Mouse (Mus musculus) limb, embryonic 12.5 days (tissue): ENCODE measurements around the gene Sdr9c7. TPM values are rescaled to one million over a fixed set of nuclear protein-coding genes. Genes with fewer than 3 reads are reported as not detected.
"Not testable (repeated sequence)": the region's sequence is repeated elsewhere in the genome, so short reads cannot be mapped to it uniquely, and the experiment has no call there.

Source experiments
- ATAC-seq: fragments of 200-750 bp; cut with Nextera tagmentation; 2 replicates; pipeline ENCODE4 v1.8.0; 2017; ENCODE audit warnings: low read depth, moderate TSS enrichment; ENCODE audit not compliant: insufficient number of reproducible peaks, insufficient read depth, low FRiP score, low TSS enrichment
- H3K27ac ChIP-seq: fragments of 300-500 bp; sonication (generic); 2 replicates; pipeline ENCODE4 v1.5.1; 2016; ENCODE audit warnings: mild to moderate bottlenecking, moderate library complexity
- H3K27me3 ChIP-seq: fragments of 300-500 bp; sonication (generic); 2 replicates; pipeline ENCODE4 v1.6.1; 2016; ENCODE audit warnings: mild to moderate bottlenecking, moderate library complexity
- H3K36me3 ChIP-seq: fragments of 300-500 bp; sonication (generic); 2 replicates; pipeline ENCODE4 v1.6.1; 2016; ENCODE audit warnings: mild to moderate bottlenecking, moderate library complexity
- H3K4me1 ChIP-seq: fragments of 300-500 bp; sonication (generic); replicated peaks from 2 replicates; pipeline ENCODE4 v1.6.1; 2016
- H3K4me2 ChIP-seq: fragments of 300-500 bp; sonication (generic); 2 replicates; pipeline ENCODE4 v1.6.1; 2016; ENCODE audit warnings: mild to moderate bottlenecking, moderate library complexity
- H3K4me3 ChIP-seq: fragments of 300-500 bp; sonication (generic); replicated peaks from 2 replicates; pipeline ENCODE4 v1.5.1; 2016; ENCODE audit warnings: mild to moderate bottlenecking
- H3K9ac ChIP-seq: fragments of 300-500 bp; sonication (generic); replicated peaks from 2 replicates; pipeline ENCODE4 v1.6.1; 2016; ENCODE audit warnings: mild to moderate bottlenecking, moderate library complexity
- H3K9me3 ChIP-seq: fragments of 300-500 bp; sonication (generic); 2 replicates; pipeline ENCODE4 v1.6.1; 2016; ENCODE audit warnings: mild to moderate bottlenecking, moderate library complexity
- WGBS: fragments of 180-500 bp; shearing (Covaris S2); methylation state at CpG from one replicate; pipeline ENCODE4 v1.1.7; 2016; 5-methylcytosine and 5-hydroxymethylcytosine counted together
- polyA plus RNA-seq: library from polyadenylated mRNA; unstranded; fragments of >200 nt; fragmentation: Nextera tagmentation; extraction: Ambion mirVana; gene quantifications from 2 replicates; pipeline ENCODE4 v1.2.1, GENCODE M21; 2016

The Sdr9c7 gene
- polyA plus RNA-seq, 1 experiment from 2014 or later, result not detected

- Histone ChIP-seq H3K9me3 (peaks cover 4% of the 10 kb centered on the region; the same call in 1 of the 2 replicates), H3K27ac (no peak overlapping the region), H3K36me3 (no peaks in the 10 kb centered on the region), H3K4me3 (no peak overlapping the region), H3K27me3 (no peaks in the 10 kb centered on the region), H3K9ac (no peak overlapping the region), H3K4me2 (no peak overlapping the region), H3K4me1 (no peaks in the 10 kb centered on the region)
- ATAC-seq, result no peak
- WGBS, result 3% methylated on average over 2 of the region's 2 CpGs
These were observed 39.2 kb downstream of the Sdr9c7 start for GRCm38 (mm10) chr10:127937428-127938010.

GRCm38 (mm10) chr10:127939667-127940066 lies 41.3 kb downstream of the Sdr9c7 start:
- not testable (repeated sequence) for H3K4me3 ChIP-seq, H3K27me3 ChIP-seq, H3K9me3 ChIP-seq, H3K9ac ChIP-seq, H3K27ac ChIP-seq, H3K4me1 ChIP-seq, H3K36me3 ChIP-seq, H3K4me2 ChIP-seq, ATAC-seq
- WGBS, result 97% methylated on average over 10 of the region's 10 CpGs

GRCm38 (mm10) chr10:127945432-127946064 lies 47.2 kb downstream of the Sdr9c7 start:
- Histone ChIP-seq H3K9ac (no peak overlapping the region), H3K4me3 (no peak overlapping the region), H3K4me2 (no peak overlapping the region), H3K9me3 (no peaks in the 10 kb centered on the region), H3K27me3 (no peaks in the 10 kb centered on the region), H3K36me3 (no peaks in the 10 kb centered on the region), H3K27ac (no peak overlapping the region), H3K4me1 (0 out of 2 replicates have a peak, but pooled peaks cover under 1% of the 10 kb centered on the region)
- 33% methylated on average over 5 of the region's 5 CpGs for whole genome bisulfite sequencing
- peak; percentile 73; the same call in 1 of the 2 replicates for ATAC-seq

- Histone ChIP-seq H3K36me3 (no peaks in the 10 kb centered on the region), H3K4me2 (no peak overlapping the region), H3K9me3 (no peaks in the 10 kb centered on the region), H3K4me1 (0 out of 2 replicates have a peak, but pooled peaks cover 3% of the 10 kb centered on the region), H3K9ac (no peak overlapping the region), H3K27ac (no peak overlapping the region), H3K4me3 (no peak overlapping the region), H3K27me3 (no peaks in the 10 kb centered on the region)
- ATAC-seq, result no peak
- 89% methylated on average over 4 of the region's 4 CpGs for WGBS
These were observed 51.3 kb downstream of the Sdr9c7 start for GRCm38 (mm10) chr10:127949596-127950130.

GRCm38 (mm10) chr10:127951390-127951789 lies 53.1 kb downstream of the Sdr9c7 start:
- no peak overlapping the region for H3K4me3 ChIP-seq
- H3K4me1 ChIP-seq, result 0 out of 2 replicates have a peak, but pooled peaks cover 3% of the 10 kb centered on the region
- H3K36me3 ChIP-seq, result no peaks in the 10 kb centered on the region
- 81% methylated on average over 9 of the region's 9 CpGs for WGBS
- ATAC-seq, result no peak
- no peak overlapping the region for H3K4me2 ChIP-seq
- no peak overlapping the region for H3K9ac ChIP-seq
- H3K9me3 ChIP-seq, result no peaks in the 10 kb centered on the region
- H3K27me3 ChIP-seq, result no peaks in the 10 kb centered on the region
- no peak overlapping the region for H3K27ac ChIP-seq

- H3K27me3 ChIP-seq, result no peaks in the 10 kb centered on the region
- H3K4me3 ChIP-seq, result no peak overlapping the region
- no peak overlapping the region for H3K4me2 ChIP-seq
- 0 out of 2 replicates have a peak, but pooled peaks cover 3% of the 10 kb centered on the region for H3K4me1 ChIP-seq
- WGBS, result 69% methylated on average over 4 of the region's 4 CpGs
- H3K27ac ChIP-seq, result no peak overlapping the region
- no peak overlapping the region for H3K9ac ChIP-seq
- no peaks in the 10 kb centered on the region for H3K9me3 ChIP-seq
- ATAC-seq, result no peak
- no peaks in the 10 kb centered on the region for H3K36me3 ChIP-seq
These were observed 53.5 kb downstream of the Sdr9c7 start for GRCm38 (mm10) chr10:127951821-127952220.

GRCm38 (mm10) chr10:127955034-127955433 lies 56.7 kb downstream of the Sdr9c7 start:
- Histone ChIP-seq H3K27ac (no peak overlapping the region), H3K4me1 (0 out of 2 replicates have a peak, but pooled peaks cover 3% of the 10 kb centered on the region), H3K9me3 (no peaks in the 10 kb centered on the region), H3K9ac (no peak overlapping the region), H3K36me3 (no peaks in the 10 kb centered on the region), H3K27me3 (no peaks in the 10 kb centered on the region), H3K4me2 (no peak overlapping the region), H3K4me3 (no peak overlapping the region)
- 77% methylated on average over 4 of the region's 4 CpGs for WGBS
- ATAC-seq, result no peak

- no peak overlapping the region for H3K27ac ChIP-seq
- H3K36me3 ChIP-seq, result no peaks in the 10 kb centered on the region
- ATAC-seq, result 0 out of 2 replicates have a peak, but pooled peaks have one; percentile 63
- no peaks in the 10 kb centered on the region for H3K4me1 ChIP-seq
- H3K9ac ChIP-seq, result no peak overlapping the region
- H3K4me2 ChIP-seq, result no peak overlapping the region
- H3K27me3 ChIP-seq, result no peaks in the 10 kb centered on the region
- 56% methylated on average over 16 of the region's 16 CpGs for WGBS
- H3K4me3 ChIP-seq, result no peak overlapping the region
- no peaks in the 10 kb centered on the region for H3K9me3 ChIP-seq
These were observed 58.0 kb downstream of the Sdr9c7 start for GRCm38 (mm10) chr10:127956168-127956816.

- WGBS, result 89% methylated on average over 7 of the region's 7 CpGs
- no peak overlapping the region for H3K4me2 ChIP-seq
- no peak for ATAC-seq
These were observed 60.9 kb downstream of the Sdr9c7 start for GRCm38 (mm10) chr10:127959161-127959679.

More at GRCm38 (mm10) chr10:127959161-127959679, 60.9 kb downstream of the Sdr9c7 start:
- Histone ChIP-seq H3K27me3 (no peaks in the 10 kb centered on the region), H3K4me3 (no peak overlapping the region), H3K9me3 (no peaks in the 10 kb centered on the region), H3K36me3 (no peaks in the 10 kb centered on the region), H3K9ac (no peak overlapping the region), H3K4me1 (no peaks in the 10 kb centered on the region), H3K27ac (no peak overlapping the region)
